ENCODE assay signal across 19 mouse cellular contexts in genomic region chr1:17348271-17348670, GRCm38 (mm10).
"Had no signal": no experiment of that assay in that cellular context is flagged by ENCODE, and none has a peak within 500 bp of the region (broad histone marks: within the 10 kb centered on the region; RNA-seq: fewer than 3 reads in every experiment).

No protein-coding gene starts in this region.

- H3K27ac ChIP-seq: lung, embryonic 15.5 days; macrophage; midbrain, embryonic 10.5 days; midbrain, embryonic 12.5 days; neural tube, embryonic 13.5 days; neural tube, embryonic 15.5 days; stomach, embryonic 15.5 days; stomach, postnatal 0 days had no signal

- H3K27me3 ChIP-seq: lung, embryonic 15.5 days; midbrain, embryonic 12.5 days; neural tube, embryonic 13.5 days; neural tube, embryonic 15.5 days; stomach, embryonic 15.5 days had no signal

- DNase-seq: liver, postnatal 0 days; lung, adult 2 months; lung, postnatal 14 days; lung, postnatal 36 days; midbrain, embryonic 14.5 days; right cerebral cortex, postnatal 14 days; thymus, adult 2 months; thymus, postnatal 36 days had no signal

- H3K36me3 ChIP-seq: lung, embryonic 15.5 days; midbrain, embryonic 10.5 days; midbrain, embryonic 12.5 days; neural tube, embryonic 13.5 days; neural tube, embryonic 15.5 days; stomach, embryonic 15.5 days had no signal

- H3K9ac ChIP-seq: liver, postnatal 0 days; lung, embryonic 15.5 days; midbrain, embryonic 12.5 days; neural tube, embryonic 13.5 days; neural tube, embryonic 15.5 days; stomach, embryonic 15.5 days had no signal

- H3K4me1 ChIP-seq: lung, embryonic 15.5 days; midbrain, embryonic 10.5 days; midbrain, embryonic 12.5 days; neural tube, embryonic 13.5 days; neural tube, embryonic 15.5 days; stomach, embryonic 15.5 days had no signal

- ATAC-seq: liver, postnatal 0 days; lung, postnatal 0 days; midbrain, embryonic 16.5 days had no signal

- H3K4me3 ChIP-seq: lung, embryonic 15.5 days; midbrain, embryonic 10.5 days; midbrain, embryonic 12.5 days; myocyte; neural tube, embryonic 13.5 days; neural tube, embryonic 15.5 days; stomach, embryonic 15.5 days had no signal

- H3K9me3 ChIP-seq: lung, embryonic 15.5 days; midbrain, embryonic 10.5 days; midbrain, embryonic 12.5 days; neural tube, embryonic 13.5 days; neural tube, embryonic 15.5 days; stomach, embryonic 15.5 days had no signal
